Mouse (Mus musculus) urinary bladder, postnatal 36 days (tissue): ENCODE results near the gene Ift43.

ENCODE experiments used
- DNase-seq, 2 experiments: peaks; one replicate each; pipeline ENCODE4 v3.0.0; 2022; ENCODE audit warnings: low spot score in 2 of 2, mixed read lengths in 1 of 2

The Ift43 gene

GRCm38 (mm10) chr12:86174369-86174768 lies 92.0 kb downstream of the Ift43 start:
- no peak for DNase-seq

- DNase-seq: no peak
Observed at GRCm38 (mm10) chr12:86175476-86175942, 93.2 kb downstream of the Ift43 start.

DNA sequence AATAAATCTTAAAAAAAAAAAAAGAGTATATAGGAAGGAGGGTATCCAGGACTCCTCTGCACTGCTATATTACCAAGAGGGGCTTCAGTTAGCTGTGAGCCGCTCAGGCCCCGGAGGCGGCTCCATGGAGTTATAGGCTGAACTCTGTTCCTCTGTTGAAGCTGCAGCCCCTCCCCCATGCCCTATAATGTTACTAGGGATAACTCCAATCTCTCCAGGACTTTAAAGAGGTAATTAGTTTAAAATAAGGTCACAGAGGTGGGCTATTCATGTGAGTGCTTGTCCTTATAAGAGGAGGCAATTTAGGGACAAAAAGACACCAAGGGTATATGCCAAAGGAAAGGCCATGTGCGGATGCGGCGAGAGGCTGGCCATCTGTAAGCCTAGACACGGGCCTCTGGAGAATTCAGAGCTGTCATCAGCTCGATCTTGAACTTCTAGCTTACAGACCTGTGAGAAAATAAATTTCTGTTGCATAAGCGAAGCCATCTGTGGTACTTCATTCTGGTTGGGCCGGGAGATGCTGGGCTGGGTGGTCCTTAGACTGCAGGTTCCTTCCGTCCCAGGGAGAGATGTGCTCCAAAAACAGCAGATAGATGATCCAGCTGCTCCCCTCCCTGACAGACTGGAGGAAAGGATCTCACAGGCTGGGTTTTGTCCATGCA lies 94.5 kb downstream of the Ift43 start:
- no peak for DNase-seq

DNA sequence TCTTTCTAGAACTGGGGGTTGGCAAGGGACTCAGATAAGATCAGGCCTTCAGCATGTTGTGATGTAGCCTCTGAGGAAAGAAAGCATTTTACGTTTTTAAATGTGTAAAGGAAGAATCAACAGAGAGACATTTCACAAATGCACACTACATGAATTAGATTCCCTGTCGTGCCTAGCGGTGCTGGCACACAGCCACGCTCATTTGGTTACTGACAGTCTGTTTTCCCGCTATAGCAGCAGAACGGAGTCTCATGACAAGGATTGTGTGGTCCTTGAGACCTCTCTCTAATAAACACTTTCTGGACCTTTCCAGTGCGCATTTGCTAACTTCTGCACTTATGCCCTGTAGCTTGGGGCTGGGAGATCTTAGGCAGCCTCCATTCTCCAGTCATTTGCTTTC lies 96.9 kb downstream of the Ift43 start:
- DNase-seq: no peak

DNA sequence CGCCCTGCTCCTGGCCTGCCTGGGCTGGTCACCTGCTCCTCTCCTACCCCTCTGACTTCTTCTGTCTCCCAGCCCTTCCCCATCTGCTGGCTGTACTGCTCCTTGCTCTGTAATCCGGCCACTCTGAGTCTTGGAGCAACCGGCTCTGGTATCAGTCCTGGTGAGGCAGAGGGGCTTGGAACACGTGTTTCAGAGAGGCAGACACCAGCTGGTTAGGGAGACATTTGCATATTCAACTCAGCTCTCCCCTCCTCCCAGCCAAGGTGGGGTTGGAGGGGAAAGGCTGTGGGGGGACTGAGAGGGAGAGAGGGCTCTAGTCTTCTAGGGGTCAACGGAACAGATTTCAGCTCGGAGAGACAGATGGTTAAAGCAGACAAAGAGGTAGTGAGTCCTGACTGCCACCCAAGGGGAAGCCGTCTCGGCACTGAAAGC lies 99.0 kb downstream of the Ift43 start:
- no peak for DNase-seq

- DNase-seq: no peak
Observed at GRCm38 (mm10) chr12:86181879-86182278, 99.5 kb downstream of the Ift43 start.

- DNase-seq: no peak
Observed at GRCm38 (mm10) chr12:86182414-86182813, 100.1 kb downstream of the Ift43 start.

GRCm38 (mm10) chr12:86188161-86188560 lies 105.8 kb downstream of the Ift43 start:
- no peak for DNase-seq

DNA sequence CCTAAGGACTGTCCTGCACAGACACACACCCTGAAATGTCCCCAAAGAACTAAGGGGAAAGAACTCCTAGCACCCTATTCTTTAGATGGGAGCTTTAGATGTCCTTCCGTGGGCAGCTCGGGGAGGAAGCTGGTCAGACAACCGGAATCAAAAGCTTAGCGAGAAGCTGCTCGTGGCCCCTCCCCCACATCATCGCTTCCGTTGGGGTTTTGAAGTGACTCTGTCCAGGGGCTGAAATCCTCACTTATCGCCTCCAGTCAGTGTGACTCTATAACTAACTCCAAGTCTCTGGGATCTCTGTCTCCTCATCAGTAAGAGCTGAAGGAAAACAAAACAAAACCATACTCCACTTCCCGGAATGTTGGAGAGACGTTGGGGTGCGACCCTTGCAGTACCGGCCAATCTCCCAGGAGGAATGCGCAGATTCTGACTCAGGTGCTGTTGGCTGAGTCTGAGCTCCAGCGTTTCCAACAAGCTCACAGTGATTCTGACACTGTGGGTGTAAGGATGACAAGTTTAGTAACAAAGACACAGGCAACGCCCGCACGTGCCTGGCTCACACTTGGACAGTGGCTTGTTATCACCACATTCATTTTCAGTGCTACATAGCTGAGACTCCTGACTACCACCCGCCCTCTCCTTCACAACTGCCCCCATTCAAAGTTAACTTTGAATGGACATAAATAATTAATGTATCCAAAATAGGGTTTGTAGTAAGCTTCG lies 107.4 kb downstream of the Ift43 start:
- no peak for DNase-seq

DNA sequence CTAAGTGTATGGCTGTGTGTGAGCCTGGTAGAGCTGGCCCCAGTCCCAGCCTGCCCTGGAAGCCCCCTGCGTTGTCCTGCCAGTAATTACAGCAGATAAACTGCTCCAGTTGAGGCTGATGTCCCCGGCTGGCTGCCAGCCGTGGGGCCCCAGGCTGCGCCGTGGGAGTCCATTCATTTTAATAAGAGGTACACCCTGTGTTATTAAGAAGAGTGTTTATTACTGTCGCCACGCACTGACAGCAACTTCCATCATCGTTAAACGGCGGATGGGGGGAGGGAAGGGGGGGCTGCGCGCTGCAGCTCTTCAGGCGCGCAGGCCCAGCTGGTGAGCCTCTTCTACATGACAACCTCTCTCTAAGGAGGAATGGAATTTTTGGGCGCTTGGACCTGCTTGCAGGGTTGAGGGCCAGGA lies 109.7 kb downstream of the Ift43 start:
- no peak for DNase-seq

DNA sequence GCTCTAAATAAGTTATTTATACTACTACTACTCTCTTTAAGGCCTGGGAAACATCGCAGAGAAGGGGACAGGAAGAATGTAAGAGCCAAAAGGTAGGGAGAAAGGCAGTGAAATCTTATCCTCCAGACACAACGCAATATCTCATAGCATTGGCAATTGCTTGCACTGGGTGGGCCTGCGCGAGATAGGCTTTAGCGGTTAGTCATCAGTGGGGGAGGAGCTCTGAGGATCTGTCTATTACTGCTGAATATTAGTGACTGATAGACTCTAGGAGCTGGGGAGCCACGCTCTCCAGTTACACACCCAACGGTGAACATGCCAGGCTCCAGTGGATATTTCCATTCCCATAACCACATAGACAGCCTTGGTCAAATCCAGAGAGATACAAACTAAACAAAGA lies 114.6 kb downstream of the Ift43 start:
- DNase-seq: no peak

GRCm38 (mm10) chr12:86203443-86204057 lies 121.2 kb downstream of the Ift43 start:
- no peak for DNase-seq

- no peak for DNase-seq
Observed at GRCm38 (mm10) chr12:86211099-86211520, 128.8 kb downstream of the Ift43 start.
